Mouse (Mus musculus) naive thymus-derived CD4-positive, alpha-beta T cell, adult 5 months (primary cell): ENCODE results near the gene Ctsr. TPM values are rescaled to one million over a fixed set of nuclear protein-coding genes. Genes with fewer than 3 reads are reported as not detected.

Experiments
- polyA plus RNA-seq: library from polyadenylated mRNA; unstranded; fragments of 100-300 nt; shearing (Covaris generic); gene quantifications from one replicate; pipeline ENCODE4 v1.2.1, GENCODE M21; 2017

Gene Ctsr
- polyA plus RNA-seq, result not detected

GRCm38 (mm10) chr13:61164156-61164555 is at the start of gene Ctsr:
Gene Ctsr (minus strand): TSS chr13:61164256.

GRCm38 (mm10) chr13:61203310-61203709 is 39.3 kb upstream of the Ctsr start, which contains the start of gene Cts6:
Gene Cts6 (minus strand): TSS chr13:61203410.

Other genes with a start within 250 kb of the Ctsr start
- gene Gm49393, start 228.7 kb downstream of the Ctsr start, polyA plus RNA-seq, result not detected
- not detected for gene Gm49391, start 227.7 kb downstream of the Ctsr start, polyA plus RNA-seq
- gene Ctla2a, start 227.6 kb downstream of the Ctsr start, polyA plus RNA-seq, result 38.3 TPM
- gene Tpbpa, start 222.3 kb downstream of the Ctsr start, polyA plus RNA-seq, result not detected
- not detected for gene Ctsj, start 158.3 kb downstream of the Ctsr start, polyA plus RNA-seq
- not detected for gene Ctsq, start 123.6 kb downstream of the Ctsr start, polyA plus RNA-seq
- not detected for gene Cts6, start 39.2 kb upstream of the Ctsr start, polyA plus RNA-seq
- gene Cts8, start 91.1 kb upstream of the Ctsr start, polyA plus RNA-seq, result not detected
- not detected for gene Gm49398, start 124.6 kb upstream of the Ctsr start, polyA plus RNA-seq
- not detected for gene Cts7, start 193.9 kb upstream of the Ctsr start, polyA plus RNA-seq